Mouse (Mus musculus): ENCODE results near the gene Gdap1l1.
A peak's percentile ranks its signal among the peaks of the same experiment; 100 is the strongest.
"Not testable (repeated sequence)": the region's sequence is repeated elsewhere in the genome, so short reads cannot be mapped to it uniquely, and the experiment has no call there.

Gene Gdap1l1

DNA sequence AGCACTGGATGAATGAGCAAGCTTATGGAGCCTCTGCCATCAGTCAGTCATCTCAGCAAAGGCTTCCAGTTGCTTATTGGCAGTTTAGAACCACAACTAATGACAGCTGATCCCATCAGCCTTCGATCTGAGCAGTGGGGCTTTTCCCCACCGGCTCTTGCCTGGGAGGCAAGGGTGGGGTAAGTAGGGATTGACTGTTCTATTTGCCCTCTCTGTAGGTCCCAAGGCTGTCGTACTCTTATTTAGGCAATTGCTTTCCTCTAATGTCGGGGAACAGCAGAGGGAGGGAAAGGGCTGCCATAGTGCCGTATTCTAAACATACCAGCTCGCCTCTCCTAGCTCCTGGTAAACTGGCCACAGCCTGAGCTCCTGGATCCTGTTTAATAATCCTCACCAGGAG is 13.7 kb upstream of the Gdap1l1 start, which contains the start of gene Oser1:
Gene Oser1, minus strand, starts transcription at position 101 of the 400 bp plus-strand sequence.
- no peak for DNase-seq (ENCODE audit: low spot score)

DNA sequence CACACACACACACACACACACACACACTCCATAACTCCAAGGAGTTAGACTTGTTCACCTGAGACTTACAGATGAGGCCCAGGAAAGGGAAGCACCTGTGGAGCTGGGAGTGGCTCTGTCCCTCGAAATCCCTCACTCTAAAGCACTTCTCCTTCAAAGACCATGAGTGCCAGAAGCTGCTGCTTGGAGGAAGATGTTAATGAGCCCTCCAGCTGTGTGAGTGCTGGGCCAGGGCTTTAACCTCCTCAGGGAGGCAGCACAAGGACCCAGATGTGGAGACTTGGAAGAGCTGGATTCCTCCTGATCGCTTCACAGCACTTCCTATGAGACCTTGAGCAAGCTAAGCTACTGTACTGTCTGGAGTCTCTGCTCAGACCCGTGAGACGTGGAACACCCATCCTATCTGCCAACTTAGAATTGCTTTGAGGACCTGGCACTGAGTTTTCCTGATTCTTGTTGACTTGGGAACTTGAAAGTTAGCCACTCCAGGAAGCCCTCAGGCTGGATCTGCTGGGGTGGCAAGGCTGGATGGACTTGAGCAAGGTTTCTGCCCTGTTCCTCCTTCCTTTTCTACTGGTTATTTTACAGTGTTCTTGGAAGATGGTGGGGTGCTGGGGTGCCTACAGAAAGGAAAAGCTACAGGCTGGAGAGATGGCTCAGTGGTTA is 9.8 kb upstream of the Gdap1l1 start:
- no peak for DNase-seq (ENCODE audit: low spot score)

DNA sequence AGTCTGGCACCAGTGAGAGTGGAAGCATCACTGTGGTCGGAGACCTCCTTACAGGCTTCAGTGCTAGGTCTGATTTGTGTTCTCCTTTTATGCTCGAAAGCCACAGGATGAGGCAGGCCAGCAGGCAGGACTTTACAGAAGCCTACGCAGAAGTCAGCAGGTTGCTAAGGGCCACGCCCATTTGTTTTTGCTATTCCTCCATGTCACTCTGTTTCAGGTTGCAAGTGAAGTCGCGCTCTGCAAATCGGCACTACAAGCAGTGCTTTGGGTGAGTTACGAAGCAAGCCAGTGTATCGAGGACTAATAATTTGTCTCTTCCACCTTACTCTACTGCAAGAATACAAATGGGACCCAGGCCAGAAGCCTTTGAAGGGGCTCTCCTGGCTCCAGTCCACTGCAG is 7.0 kb upstream of the Gdap1l1 start:
- DNase-seq (ENCODE audit: low spot score): no peak

DNA sequence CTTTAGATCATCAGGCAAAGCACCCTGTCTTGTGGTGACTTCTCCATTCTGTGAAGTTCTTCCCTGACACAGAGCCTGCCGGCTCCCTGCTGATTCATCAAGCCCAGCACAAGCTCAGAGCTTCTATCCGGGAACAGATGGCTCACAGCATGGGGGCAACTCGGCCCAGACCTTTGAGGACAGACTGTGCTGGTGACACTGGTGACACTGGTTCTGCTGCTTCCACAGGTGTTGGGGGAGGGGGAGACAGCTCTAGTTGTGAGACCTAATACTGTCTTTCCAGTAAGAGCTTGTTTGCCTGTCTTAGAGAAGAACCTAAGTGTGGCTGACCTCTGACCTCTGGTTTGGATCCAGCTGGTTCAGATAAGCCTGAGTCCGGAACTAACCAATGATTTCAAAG is 4.3 kb upstream of the Gdap1l1 start:
- no peak for DNase-seq (ENCODE audit: low spot score)

DNA sequence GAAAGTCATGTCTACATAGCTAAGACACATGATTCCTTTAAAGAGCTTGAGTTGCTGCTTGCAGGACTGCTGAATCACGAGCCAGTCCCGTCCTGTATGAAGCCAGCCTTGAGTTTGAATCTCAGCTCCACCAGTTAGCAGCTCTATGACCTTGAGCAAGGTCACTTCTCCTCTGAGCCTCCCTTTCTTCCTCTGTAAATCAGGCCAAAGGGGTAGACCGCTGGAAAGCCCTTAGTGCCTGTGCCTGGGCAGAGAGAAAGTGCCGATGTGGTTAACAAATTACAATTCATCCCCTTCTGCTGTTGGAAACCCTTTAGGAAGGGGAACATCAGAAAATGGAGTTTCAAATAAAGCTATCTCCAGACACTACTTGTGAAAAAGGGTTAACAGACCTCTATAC is 476 bp upstream of the Gdap1l1 start:
- DNase-seq (ENCODE audit: low spot score): no peak

DNA sequence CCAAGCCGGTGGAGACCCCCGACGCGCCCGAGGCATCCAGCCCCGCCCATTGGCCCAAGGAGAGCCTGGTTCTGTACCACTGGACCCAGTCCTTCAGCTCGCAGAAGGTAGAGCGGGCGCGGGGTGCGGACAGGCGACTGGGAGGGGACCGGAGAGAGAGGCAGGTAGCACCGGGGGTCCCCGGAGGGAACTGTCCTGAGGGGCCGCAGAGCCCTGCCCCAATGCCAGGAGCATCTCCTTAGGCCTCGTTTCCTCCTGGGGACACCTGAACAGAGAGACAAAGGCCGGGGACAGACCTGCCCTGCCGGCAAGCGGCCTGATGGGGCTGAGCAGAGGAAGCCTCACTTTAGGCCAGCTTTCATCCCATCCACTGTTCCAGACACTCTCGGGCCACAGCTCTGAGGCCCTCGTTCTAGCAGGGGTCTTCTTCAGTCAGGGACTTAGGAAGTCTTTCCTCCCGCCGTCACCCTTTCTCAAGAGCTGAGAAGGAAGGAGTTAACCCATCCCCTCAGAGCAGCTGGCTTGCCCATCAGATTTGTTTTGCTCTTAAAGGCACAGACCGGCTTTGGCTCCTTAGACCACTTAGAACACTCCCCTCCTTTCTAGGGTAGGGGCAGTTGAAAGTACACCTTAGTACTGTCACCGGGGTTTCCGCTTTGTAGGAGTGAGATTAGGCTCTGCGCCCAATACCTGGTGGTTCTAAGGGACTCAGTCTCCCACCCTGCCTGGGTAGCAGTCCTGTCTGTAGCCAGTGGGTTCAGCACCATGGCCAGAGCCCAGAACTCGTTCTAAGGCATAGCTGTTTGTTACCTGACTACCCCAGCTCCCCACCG is 559 bp downstream of the Gdap1l1 start:
- DNase-seq (ENCODE audit: low spot score): peak; percentile 51

DNA sequence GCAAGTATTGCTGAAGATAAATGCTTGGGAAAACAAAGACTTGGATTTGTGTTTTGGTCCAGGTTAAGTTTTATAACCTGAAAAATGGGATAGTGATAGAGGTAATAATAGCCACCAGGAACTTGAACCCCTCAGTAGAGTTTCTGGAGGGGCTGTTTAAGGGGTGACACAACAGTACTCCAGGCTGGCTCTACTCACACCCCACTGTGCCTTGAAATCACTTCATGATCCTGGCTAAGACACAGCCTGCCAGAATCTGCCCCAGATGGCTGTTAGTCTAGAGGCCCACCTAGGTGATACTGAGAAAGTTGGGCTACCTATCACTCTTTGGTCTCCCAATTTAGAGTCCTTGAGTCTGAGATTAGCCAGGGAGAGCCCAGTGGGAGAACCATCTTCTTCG is 1.2 kb downstream of the Gdap1l1 start:
- DNase-seq (ENCODE audit: low spot score): no peak

DNA sequence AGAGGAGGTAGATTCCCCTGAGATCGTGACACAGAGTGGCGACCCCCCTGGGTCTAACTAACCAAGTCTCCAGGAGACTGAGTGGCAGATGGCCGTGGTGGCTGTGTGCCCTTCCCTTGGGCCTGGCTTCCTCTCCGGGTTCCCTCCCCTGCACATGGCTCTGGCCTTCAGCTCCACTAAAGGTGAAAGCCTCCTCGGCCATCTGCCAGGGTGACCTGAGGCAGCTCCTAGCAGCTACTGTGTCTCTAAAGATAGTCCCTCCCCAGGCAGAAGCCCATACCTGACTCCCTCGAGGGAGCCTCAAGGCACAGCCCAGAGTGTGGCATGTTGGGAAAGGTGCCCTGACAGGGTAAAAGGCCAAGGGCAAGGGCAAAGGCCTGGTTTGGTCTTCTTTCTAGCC is 5.3 kb downstream of the Gdap1l1 start:
- DNase-seq (ENCODE audit: low spot score): no peak

DNA sequence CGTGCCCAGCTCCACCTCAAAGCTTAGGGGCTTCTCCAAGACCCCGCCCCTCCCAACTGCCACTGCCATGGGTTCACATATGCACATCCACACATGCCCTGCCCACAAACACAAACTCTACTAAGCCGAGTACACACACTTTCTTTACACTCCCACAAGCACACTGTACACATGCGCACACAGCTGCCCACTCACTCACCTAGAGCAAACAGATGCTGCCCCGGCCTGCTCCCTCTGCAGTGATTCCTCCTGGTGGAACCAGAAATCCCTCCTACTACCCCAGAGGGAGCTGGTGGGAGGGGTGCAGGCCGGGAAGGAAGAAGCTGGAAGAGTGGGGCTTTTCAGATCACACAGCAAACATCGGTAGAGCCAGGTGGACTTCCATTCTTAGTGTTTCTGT is 5.7 kb downstream of the Gdap1l1 start:
- no peak for DNase-seq (ENCODE audit: low spot score)

DNA sequence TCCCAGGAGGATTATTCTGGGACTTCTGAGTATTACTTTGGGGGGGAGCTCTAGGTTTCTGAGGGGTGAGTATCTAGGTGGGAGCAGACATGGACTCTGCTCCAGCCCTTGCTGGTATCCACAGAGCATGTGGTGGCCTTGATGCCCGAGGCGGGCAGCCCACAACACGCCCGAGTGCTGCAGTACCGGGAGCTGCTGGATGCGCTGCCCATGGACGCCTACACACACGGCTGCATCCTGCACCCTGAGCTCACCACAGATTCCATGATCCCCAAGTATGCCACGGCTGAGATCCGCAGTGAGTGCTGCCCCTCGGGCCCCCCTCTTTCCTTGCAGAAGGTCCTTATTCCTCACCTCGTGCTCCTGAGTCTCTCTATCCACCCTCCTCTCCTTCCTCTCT is 9.1 kb downstream of the Gdap1l1 start:
- DNase-seq (ENCODE audit: low spot score): no peak

DNA sequence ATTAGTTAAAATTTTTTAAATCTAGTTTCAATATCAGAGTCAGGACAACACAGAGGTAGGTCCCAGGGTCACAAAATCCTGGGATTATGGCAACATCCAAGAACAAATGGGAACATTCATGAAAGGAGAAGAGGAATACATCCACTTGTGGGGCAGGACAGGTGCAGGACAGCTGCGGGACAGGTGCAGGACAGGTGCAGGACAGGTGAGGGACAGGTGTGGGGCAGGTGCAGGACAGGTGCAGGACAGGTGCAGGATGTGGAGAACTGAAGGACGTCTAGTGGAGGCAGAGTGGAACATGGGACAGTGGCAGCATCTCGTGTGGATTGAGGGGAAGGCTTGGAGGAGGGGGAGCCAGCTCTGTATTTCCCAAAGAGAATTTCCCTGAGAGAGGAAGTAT is 11.0 kb downstream of the Gdap1l1 start:
- no peak for DNase-seq (ENCODE audit: low spot score)

DNA sequence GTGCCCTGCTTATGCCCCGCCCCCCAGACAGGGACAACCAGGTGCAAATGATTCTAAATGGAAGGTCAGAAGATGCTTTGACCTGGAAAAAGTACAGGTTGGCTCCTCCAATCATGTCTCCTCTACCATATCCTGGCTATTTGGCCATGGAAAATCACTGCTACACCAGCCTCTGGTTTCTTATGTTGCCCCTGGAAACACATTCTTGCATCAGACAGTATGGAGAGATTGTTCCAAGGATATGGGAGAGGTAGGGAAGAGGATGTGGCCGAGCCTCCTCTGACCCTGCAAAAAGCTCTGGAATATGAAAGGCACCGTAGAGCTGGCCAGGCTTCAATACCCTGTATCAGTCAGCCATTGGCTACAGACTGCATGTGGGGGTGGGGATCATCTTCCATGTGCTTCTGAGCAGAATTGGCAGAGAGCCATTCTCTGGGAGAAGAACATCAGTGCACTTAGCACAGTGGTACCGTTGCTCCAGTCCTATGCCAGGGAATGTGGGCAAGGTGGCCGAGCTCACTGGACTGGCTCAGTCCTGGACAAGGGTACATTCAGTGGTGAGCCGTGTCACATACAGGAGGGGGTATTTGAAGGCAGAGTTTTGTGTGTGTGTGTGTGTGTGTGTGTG is 12.5 kb downstream of the Gdap1l1 start:
- peak; percentile 55 for DNase-seq (ENCODE audit: low spot score)

DNA sequence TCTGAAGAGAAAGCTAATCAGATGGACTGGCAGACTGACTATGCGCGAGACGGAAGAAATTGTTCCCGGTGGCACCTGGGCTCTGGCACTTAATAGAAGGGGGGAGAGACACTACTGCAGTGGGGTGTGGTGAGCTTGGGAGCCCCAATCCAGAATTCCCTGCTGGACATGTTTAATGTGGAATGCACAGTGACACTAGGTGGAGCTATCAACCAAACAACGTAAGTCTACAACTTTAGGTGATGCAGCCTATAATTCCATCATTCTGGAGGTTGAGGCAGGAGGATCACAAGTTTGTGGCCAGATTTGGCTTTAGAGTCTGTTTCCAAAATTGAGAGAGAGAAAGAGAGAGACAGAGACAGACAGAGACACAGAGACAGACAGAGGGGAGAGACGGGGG is 14.5 kb downstream of the Gdap1l1 start:
- peak; percentile 64 for DNase-seq (ENCODE audit: low spot score)

DNA sequence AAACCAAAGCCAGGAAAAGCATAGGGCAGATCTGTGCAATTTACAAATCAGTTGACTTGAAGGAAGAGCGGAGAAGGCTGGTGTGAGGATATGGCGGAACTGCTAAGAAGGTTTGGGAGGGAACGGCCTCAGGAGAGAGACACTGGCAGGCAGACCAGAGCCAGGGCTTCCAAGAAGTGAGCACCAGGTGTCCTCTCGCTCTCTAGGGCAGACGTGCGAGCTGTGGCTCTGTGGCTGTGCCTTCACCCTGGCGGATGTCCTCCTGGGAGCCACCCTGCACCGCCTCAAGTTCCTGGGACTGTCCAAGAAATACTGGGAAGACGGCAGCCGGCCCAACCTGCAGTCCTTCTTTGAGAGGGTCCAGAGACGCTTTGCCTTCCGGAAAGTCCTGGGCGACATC is 15.1 kb downstream of the Gdap1l1 start:
- DNase-seq (ENCODE audit: low spot score): no peak

DNA sequence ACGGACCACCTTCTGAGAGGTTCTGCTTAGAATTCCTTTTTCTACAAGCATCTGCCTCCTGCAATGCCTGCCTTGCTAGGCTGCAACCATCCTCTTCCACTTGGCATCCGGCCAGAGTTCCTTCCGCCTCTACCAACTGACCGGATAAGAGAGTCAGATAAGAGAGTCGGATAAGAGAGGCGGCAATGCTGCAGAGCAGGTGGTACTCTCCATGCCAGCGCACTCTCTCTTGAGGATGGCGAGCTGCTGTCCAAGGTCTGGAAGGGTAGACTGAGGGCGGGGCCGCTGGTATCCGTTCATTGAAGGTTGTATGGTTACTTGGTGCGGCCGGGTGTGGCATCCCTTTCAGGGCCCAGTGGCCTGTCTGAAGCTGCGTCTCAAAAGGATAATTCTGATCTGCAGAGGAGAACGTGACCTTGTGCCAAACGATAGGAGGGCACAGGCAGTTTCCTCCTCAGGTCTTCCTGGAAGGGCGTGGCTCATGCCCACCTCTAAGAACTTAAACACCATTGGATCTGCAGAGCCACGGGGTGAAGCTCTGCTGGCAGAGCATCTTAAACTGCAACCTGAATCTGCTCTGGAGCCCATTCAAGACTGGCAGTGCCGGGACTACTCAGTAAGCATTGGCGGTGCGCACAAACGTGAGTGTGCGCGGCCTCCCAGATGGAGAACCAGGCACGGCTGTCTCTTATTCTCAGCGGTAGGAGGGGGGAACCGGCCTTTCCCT is 20.4 kb downstream of the Gdap1l1 start:
- DNase-seq (ENCODE audit: low spot score): no peak

DNA sequence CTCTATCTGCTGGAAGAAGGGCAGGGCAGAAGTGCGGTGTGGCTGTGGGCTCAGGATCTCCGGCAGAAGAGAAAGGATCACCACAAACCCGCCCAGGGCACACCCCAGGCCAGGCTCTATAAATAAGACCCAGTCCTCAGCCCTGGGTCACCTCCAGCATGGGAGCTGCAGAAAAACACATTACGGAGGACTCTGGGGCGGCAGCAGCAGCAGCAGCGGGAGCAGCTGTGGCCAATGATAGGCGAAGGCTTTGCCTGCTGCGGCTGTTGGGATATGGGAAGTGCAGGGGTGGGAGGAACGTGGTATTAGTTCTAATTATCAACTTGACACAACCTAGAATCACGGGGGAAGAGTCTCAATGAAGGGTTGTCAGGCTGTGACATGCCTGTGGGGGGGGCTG is 21.1 kb downstream of the Gdap1l1 start:
- DNase-seq (ENCODE audit: low spot score): no peak

DNA sequence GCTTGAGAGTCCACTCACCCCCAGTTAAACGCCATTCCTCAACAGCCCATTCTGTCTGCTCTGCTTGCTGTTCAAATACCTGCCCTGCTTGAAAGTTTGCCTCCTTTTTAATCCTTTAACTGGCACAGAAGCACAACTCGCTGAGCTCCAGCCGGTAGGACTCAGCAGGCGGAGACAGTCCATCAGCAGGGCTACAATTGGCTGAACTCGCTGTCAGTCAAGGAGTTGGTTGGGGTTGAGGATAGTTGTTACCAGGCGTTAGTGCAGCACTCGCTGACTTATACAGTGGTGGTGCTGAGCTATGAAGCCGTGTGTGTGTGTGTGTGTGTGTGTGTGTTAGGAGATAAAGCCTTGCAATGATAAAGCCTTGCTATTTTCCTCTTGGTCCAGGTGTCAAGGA is 22.3 kb downstream of the Gdap1l1 start:
- no peak for DNase-seq (ENCODE audit: low spot score)

DNA sequence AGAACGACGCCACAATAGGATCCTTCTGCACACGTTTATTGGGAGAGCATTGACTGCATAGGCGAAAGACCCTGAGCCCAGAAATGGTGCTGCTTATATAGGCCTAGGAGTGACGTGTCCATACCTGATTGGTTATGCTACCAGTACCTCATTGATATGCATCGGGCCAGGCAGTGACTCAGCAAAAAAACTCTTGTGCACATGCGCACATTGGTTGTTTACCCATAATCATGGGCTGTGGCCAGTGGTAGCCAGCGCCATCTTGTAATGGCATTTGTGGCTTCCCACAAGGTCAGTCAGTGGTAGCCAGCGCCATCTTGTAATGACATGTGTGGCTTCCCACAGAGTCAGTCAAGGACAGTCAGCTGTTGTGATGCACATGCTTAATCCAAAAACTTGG is 23.0 kb downstream of the Gdap1l1 start:
- not testable (repeated sequence) for DNase-seq (ENCODE audit: low spot score)

DNA sequence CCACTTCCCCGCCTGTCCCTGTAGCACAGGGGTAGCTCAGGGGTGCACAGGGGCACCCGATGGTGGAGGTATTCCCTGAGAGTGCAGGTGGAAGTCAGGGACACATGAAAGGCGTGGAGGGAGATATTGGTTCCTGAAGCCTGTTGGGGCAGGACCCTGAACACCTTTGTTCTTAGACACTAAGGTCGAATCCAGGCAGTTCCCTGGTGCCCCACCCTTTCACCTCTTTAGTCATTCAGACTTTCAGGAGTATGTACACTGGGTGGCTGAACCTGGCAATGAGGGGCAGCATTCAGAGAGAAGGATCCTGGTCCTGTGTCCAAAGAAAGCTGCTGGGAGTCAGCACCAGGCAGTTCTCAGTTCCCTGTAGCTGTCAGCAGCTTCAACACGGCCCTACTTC is 24.1 kb downstream of the Gdap1l1 start:
- DNase-seq (ENCODE audit: low spot score): no peak

DNA sequence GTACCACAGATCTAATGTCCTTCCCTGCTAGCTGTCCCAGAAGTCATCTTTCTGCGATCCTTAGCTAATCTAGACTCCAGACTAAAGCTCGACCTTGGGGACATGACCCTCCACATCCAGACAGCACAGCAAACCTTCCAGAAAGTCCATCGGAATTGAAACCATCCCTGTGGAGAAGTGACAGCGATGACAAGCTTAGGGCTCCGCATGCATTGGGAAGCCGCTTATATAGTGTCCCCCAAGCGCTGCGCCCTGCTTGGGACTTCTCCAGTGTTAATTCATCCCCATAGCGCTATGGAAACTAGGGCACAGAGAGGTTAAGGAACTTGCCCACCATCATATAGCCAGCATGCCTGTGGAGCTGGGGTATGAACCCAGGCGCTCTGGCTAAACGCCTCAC is 24.5 kb downstream of the Gdap1l1 start:
- DNase-seq (ENCODE audit: low spot score): no peak

DNA sequence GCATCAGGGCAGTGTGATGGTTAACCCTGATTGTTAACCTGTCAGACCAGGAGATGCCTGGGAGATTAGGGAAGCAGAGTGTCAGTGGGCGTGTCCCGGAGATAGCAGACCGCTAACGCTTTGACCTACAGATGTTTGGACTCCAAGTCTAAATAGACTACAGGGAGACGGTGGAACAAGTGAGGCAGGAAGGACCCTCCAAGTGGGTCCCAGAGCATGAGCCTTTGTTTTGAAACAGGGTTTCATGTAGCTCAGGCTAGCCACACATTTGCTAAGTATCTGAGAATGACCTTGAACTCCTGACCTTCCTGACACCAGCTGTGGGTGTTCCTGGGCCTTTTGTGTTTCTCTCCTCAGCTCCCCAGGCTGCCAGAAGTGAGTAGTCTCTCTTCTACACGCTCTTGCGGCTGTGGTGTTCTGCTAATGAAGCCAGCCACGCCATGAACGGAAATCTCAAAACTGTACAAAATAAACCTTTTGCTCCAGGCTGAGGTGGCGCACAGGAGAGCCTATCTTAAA is 25.0 kb downstream of the Gdap1l1 start:
- no peak for DNase-seq (ENCODE audit: low spot score)

DNA sequence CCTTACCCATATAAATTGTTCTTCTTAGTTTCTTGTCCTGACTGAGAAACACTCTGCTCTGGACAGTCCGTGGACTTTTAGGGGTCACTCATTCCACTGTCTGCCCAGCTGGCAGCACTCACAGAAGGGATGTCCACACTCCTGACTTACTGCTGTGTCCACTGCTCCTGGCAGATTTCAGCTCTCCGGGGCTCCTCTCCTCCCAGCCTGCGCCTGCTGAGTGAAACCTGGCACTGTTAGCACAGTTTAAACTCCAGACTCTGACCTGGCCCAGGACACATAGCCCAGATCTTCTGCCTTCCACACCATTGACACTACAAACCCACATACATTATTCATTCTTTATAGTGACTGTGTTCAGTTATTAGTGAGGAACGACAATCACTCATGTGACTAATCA is 25.7 kb downstream of the Gdap1l1 start:
- DNase-seq (ENCODE audit: low spot score): peak; percentile 37

All from adipocyte (in vitro differentiated cells).